Mouse (Mus musculus) layer of hippocampus, adult 8-10 months (tissue): ENCODE data around the gene Nfrkb. TPM values are rescaled to one million over a fixed set of nuclear protein-coding genes. Genes with fewer than 3 reads are reported as not detected.

Experiments
- DNase-seq, 2 experiments: peaks; one replicate each; pipeline ENCODE4 v3.0.0; 2022; ENCODE audit warnings: low spot score in 2 of 2
- total RNA-seq, 4 experiments: library from RNA; stranded (reverse); gene quantifications; 2 replicates each; pipeline ENCODE4 v1.2.4; 2022

Nfrkb gene
- total RNA-seq, result 10 to 100 TPM; 32.5 to 41.1 (median 37.9) TPM

DNA sequence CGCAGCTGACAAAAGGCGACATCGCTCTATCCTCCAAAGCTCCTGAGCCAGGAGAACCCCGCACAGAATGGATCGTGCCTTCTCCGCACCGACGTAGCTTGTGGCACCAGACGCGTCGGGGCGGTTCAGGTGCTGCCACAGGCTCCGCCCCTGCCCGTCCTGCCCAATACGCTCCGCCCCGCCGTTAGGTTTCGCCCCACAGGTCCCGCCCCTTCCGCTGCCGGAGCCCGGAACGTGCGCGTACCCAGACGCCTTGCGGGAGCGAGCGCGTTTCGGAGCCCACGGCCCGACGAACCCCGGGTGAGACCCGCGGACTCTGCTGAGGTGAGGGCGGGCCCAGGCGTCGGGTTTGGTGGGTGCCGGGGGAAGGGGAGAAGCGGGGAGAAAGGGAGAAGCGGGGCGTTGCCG lies at the start of gene Nfrkb:
Nfrkb (plus strand) TSS at position 246 of the 408 bp plus-strand sequence.
- DNase-seq, result peak; percentile 89 to 91

GRCm38 (mm10) chr9:31344289-31344831 lies 41.6 kb upstream of the Nfrkb start:
- DNase-seq, result no peak

GRCm38 (mm10) chr9:31346575-31347080 lies 39.4 kb upstream of the Nfrkb start:
- DNase-seq, result no peak

- no peak for DNase-seq
Measured at GRCm38 (mm10) chr9:31348458-31348857, 37.5 kb upstream of the Nfrkb start.

- peak; percentile 42 to 75 for DNase-seq
Measured at GRCm38 (mm10) chr9:31348915-31349314, 37.1 kb upstream of the Nfrkb start.

DNA sequence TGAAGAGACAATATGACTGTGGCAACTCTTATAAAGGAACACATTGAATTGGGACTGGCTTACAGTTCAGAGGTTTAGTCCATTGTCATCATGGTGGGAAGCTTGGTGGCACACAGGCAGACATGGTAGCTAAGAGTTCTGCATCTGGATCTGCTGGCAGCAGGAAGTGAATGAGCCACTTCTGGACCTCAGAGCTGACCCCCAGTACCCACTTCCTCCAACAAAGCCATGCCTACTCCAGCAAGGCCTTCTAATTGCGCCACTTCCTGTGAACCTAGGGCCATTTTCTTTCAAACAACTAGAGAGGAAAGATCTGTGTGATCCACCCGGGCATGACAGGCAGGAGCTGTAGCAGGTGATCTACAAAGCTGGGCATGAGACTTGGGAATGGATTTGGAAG lies 33.3 kb upstream of the Nfrkb start:
- no peak for DNase-seq

- no peak for DNase-seq
Measured at GRCm38 (mm10) chr9:31353518-31353917, 32.5 kb upstream of the Nfrkb start.

GRCm38 (mm10) chr9:31354051-31354450 lies 31.9 kb upstream of the Nfrkb start:
- DNase-seq, result no peak

DNA sequence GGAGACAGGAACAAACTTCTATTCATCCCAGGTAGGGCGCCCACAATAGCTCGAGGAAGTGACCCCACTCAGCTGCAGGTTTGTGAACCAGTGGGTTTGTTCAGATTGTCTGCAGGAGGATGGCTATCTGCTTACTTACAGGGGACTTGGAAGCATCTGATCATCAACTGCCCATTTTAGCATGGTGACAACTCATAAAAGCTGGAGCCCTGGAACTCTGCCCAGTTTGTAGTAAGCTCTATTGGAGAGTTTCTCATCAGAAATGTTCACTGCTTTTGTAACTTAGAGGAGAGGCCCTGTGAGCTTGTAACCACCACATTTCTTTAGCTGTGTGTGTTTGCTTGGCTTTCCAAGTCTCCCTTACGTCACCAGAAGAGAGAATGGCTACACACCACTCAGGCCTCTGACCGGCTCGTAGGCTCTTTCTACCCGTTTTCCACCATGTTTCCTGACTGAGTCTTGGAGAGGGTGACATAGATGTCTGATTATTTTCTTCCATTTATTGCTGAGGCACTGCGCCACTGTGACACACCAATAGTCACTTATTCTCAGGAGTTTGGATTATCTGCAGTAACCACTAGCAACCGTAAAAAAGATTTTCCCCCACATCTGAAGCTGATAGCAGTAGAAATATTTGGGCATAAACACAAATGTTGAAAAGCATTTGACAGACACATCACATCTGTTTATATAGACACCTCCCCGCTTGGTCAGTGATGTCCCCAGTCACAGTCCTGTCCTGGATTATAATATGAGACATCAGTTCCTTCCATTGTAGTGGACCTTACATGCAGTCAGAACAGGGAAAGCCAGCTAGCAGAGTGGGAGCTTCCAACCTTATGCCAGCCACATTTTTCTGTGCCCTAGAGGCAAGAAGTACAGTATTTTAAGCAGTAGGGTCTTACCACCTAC lies 22.0 kb upstream of the Nfrkb start:
- DNase-seq, result peak in 1 of 2 experiments; percentile 29

DNA sequence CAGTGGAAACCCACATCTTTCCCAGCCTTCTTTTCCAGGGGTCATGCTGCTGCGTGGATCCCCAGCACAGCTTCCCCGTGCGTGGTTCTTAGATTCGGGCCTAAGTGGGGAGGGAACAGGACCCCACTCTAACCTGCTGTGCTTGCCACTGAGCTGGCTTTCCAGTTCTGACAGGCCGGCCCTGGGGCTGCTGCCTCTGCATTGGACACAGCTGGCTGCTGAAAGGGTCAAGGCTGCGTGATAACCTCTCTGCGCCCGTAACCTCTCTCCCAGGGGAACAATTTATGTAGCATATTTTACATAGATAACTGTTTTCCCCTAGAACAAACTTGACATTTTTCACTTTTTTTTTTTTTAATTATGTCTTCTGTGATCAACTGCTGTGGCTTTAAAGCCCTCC lies 20.9 kb upstream of the Nfrkb start:
- no peak for DNase-seq

- no peak for DNase-seq
Measured at GRCm38 (mm10) chr9:31371740-31372139, 14.3 kb upstream of the Nfrkb start.

DNA sequence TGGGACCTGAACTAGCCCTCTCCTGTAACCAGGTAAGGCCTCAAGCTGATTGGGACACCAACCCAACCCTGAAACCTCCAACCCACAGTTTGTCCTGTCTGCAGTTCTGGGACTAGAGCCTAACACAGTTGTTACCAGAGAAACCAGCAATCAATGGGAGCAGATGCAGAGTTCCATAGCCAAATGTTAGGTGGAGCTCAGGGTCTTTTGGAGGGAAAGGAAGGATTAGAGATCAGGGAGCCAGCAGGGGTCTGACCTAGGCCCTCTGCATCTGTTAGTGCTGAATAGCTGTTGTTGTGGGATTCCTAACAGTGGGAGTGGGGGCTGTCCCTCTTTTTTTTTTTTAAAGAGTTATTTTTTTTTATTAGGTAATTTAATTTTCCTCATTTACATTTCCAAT lies 9.3 kb upstream of the Nfrkb start:
- DNase-seq, result no peak

DNA sequence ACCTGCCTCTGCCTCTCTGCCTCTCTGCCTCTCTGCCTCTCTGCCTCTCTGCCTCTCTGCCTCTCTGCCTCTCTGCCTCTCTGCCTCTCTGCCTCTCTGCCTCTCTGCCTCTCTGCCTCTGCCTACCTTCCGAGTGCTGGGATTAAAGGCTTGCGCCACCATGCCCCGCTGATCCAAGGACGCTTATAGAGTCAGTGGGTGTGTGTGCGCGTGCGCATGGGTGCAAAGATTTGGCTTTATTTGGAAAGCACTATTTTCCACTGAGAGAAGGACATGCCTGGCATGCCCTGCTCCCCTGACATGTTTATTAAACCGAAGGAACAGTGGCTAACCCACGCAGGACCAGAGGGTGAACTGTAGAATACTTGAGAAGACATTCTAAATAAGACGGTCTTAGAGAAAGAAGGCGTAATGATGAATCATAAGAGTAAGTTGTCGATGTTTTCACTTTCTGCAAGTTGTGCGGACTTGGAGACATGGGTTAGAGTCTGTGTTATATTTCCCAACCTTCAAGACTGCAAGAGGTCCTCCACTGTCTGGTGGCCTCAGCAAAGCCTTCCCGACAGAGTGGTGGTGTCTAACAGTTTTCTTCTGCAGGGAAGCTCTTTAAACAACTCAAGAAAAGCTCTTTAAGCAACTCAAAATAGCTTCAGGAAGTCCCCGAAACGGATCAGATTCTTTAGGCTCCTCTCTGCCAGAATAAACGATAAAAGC lies 1.0 kb upstream of the Nfrkb start:
- DNase-seq, result no peak

DNA sequence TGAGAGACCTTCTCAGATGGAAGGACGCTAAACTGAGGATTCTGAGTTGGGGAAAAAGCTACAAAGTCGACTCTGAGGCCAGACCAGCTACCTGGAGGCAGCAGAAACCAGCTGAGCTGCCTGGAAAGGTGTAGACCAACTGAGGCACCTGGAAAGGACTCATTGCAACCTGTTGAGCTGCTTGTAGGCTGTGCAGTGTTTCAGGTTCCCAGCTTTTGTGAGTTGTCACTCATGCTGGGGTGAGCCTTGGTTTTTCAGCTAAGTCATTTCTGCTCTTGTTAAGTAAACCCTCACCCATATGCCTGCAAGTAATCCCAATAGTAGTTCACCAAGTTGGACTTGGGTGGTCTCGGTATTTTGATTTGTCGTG lies 507 bp upstream of the Nfrkb start:
- no peak for DNase-seq

DNA sequence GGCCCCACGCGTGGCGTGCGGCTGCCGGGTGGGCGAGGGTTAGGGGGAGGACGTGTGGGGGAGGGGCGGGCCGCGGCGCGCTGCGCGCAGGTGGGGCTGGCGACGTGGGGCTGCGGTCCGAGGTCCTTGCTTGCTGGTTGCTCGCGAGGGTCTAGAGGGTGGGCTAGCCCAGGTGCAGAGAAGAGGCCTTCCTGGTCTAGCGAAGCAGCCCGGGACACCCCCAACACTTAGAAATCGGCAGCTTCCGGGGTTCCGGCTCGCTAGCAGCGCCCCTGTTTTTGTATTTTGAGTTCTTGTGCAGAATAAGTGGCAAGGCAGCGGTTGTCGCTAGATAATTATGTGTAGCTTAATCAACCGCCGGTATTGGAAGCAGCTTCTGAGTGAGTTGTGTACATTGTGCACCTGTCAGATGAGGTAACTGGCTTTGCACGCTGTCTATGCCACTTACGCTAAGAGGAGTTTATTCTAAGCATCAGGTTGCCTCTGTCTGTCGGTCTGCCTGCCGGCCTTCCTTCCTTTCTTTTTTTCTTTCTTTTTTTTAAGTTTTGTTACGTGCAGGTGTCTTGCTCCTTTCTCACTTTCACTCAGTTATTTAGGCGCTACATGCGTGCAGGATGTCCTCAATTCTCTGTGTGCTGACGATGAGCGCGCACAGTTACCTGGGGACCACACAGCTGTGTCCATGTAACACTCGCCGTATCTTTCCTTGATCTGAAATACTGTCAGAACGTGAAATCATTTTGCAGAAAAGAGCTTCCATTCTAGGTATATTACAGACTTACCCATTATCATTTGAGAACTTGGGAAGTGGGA lies 582 bp downstream of the Nfrkb start:
- DNase-seq, result peak in 1 of 2 experiments; percentile 17

- DNase-seq, result no peak
Measured at GRCm38 (mm10) chr9:31387206-31387605, 1.2 kb downstream of the Nfrkb start.

DNA sequence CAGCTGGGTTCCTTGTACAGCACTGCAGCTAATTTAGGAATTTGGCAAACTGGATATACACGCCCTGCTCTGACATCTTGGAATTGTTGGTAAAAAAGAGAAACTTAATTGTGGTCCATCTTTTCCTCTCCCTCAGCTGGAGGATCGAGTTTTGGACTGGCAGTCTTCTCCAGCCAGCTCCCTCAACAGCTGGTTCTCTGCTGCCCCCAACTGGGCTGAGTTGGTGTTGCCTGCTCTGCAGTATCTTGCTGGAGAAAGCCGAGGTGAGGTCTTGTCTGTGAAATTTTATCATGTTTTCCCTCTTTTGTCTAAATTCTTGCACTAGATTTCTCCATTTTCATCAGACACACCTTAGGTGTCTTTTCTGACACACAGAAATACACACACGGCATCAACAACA lies 14.4 kb downstream of the Nfrkb start:
- peak in 1 of 2 experiments; percentile 60 for DNase-seq

GRCm38 (mm10) chr9:31404311-31404710 lies 18.3 kb downstream of the Nfrkb start:
- no peak for DNase-seq

DNA sequence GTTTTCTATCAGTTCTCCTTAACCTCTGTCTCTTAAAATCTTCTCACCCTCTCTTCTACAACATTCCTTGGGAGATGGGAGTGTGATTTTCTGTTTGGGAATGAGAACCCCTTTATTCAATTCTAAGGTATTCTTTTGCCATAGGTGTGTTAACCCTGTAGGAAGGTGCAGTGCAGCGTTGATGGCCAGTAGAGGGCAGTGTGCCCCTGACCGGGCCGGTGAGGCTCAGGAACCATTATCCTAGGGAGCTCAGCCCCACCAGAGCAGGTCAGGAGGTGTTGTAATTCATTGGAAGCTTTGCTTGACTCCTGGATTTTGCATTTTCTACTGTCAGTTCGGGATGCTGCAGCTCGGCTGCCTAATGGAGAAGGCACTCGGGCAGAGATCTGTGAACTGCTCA lies 19.2 kb downstream of the Nfrkb start:
- no peak for DNase-seq

DNA sequence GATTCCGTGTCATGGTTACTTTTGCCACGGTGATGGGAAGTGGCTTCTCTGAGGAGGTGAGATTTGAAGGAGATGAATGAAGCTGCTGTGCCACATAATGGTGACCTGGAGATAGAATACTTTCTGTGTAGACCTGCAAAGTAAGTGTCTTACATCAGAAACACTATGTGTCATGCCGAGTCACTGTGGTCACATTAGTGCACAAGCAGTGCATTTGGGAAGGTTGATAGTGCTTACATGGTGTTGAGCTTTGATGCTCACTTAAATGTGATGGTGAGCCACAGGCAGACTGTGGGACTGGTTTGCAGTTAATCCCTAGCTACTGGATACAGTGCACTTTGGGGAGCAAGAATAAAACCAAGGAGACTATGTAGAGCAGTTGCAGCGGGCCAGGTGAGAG lies 26.2 kb downstream of the Nfrkb start:
- DNase-seq, result no peak

GRCm38 (mm10) chr9:31418821-31419220 lies 32.8 kb downstream of the Nfrkb start:
- DNase-seq, result peak in 1 of 2 experiments; percentile 36
